Comparison of ENCODE assay signal across 18 mouse cellular contexts in genomic region chr19:57569040-57569439, GRCm38 (mm10).
"Had no signal": no experiment of that assay in that cellular context is flagged by ENCODE, and none has a peak within 500 bp of the region (broad histone marks: within the 10 kb centered on the region; RNA-seq: fewer than 3 reads in every experiment).

No protein-coding gene starts in this region.

- H3K4me1 ChIP-seq: midbrain, embryonic 10.5 days; neural tube, embryonic 13.5 days had no signal

- H3K27me3 ChIP-seq: midbrain, embryonic 13.5 days; midbrain, embryonic 15.5 days; neural tube, embryonic 13.5 days; neural tube, embryonic 15.5 days had no signal

- H3K9me3 ChIP-seq: midbrain, embryonic 10.5 days; midbrain, embryonic 13.5 days; midbrain, embryonic 15.5 days; neural tube, embryonic 13.5 days; neural tube, embryonic 15.5 days had no signal

- ATAC-seq: midbrain, embryonic 13.5 days; midbrain, embryonic 15.5 days had no signal

- H3K36me3 ChIP-seq: midbrain, embryonic 10.5 days; midbrain, embryonic 13.5 days; midbrain, embryonic 15.5 days; neural tube, embryonic 13.5 days; neural tube, embryonic 15.5 days had no signal

- DNase-seq: lung, adult 18-20 months; lung, embryonic 14.5 days; lung, postnatal 10 days; lung, postnatal 4 days; retina, postnatal 1 day; right cerebral cortex, adult 18-20 months; right cerebral cortex, postnatal 25 days; right cerebral cortex, postnatal 4 days; spleen, adult 18-20 months; thymus, adult 18-20 months; thymus, postnatal 14 days; thymus, postnatal 36 days had no signal

- H3K27ac ChIP-seq: midbrain, embryonic 10.5 days; midbrain, embryonic 13.5 days; midbrain, embryonic 15.5 days; neural tube, embryonic 13.5 days; neural tube, embryonic 15.5 days had no signal

- H3K4me3 ChIP-seq: midbrain, embryonic 10.5 days; midbrain, embryonic 13.5 days; midbrain, embryonic 15.5 days; myocyte; neural tube, embryonic 13.5 days; neural tube, embryonic 15.5 days had no signal

- H3K9ac ChIP-seq: lung, embryonic 14.5 days; midbrain, embryonic 13.5 days; midbrain, embryonic 15.5 days; neural tube, embryonic 13.5 days; neural tube, embryonic 15.5 days had no signal

- H3K4me2 ChIP-seq: lung, embryonic 14.5 days; midbrain, embryonic 13.5 days; midbrain, embryonic 15.5 days; neural tube, embryonic 13.5 days; neural tube, embryonic 15.5 days had no signal
